Mouse (Mus musculus) E14TG2a.4 (cell line): Measurements from ENCODE around the gene Clpb.

ENCODE experiments used
- CTCF ChIP-seq: conservative IDR thresholded peaks from 2 replicates; pipeline ENCODE4 v1.5.1; 2014; ENCODE audit warnings: low read length
- POU5F1 ChIP-seq: IDR thresholded peaks from 2 replicates; pipeline ENCODE4 v1.6.1; 2014; ENCODE audit warnings: low read length, borderline replicate concordance

- TF ChIP-seq CTCF (no peak), POU5F1 (no peak)
These were observed 23.7 kb downstream of the Clpb start for GRCm38 (mm10) chr7:101687144-101687543.
